Mouse (Mus musculus) neural tube, embryonic 14.5 days (tissue): Measurements from ENCODE around the gene Cd40. TPM values are rescaled to one million over a fixed set of nuclear protein-coding genes. Genes with fewer than 3 reads are reported as not detected.
A peak's percentile ranks its signal among the peaks of the same experiment; 100 is the strongest.

ENCODE experiments used
- ATAC-seq: fragments of 200-750 bp; cut with Nextera tagmentation; 2 replicates; pipeline ENCODE4 v1.8.0; 2017; ENCODE audit warnings: low read depth, mild to moderate bottlenecking, moderate TSS enrichment, moderate library complexity
- H3K27ac ChIP-seq: fragments of 300-500 bp; sonication (generic); 2 replicates; pipeline ENCODE4 v1.5.1; 2014; ENCODE audit warnings: low read depth, mild to moderate bottlenecking, control low read depth, low read length, moderate library complexity, mixed read lengths
- H3K27me3 ChIP-seq: fragments of 300-500 bp; sonication (generic); 2 replicates; pipeline ENCODE4 v1.6.1; 2014; ENCODE audit warnings: low read length; ENCODE audit not compliant: control insufficient read depth, insufficient read depth
- H3K36me3 ChIP-seq: fragments of 300-500 bp; sonication (generic); 2 replicates; pipeline ENCODE4 v1.6.1; 2014; ENCODE audit warnings: low read length, mixed read lengths; ENCODE audit not compliant: control insufficient read depth, insufficient read depth
- H3K4me1 ChIP-seq: fragments of 300-500 bp; sonication (generic); 2 replicates; pipeline ENCODE4 v1.6.1; 2014; ENCODE audit warnings: low read length; ENCODE audit not compliant: control insufficient read depth, insufficient read depth
- H3K4me2 ChIP-seq: fragments of 300-500 bp; sonication (generic); 2 replicates; pipeline ENCODE4 v1.6.1; 2014; ENCODE audit warnings: mild to moderate bottlenecking, low read depth, low read length, control low read depth
- H3K4me3 ChIP-seq: fragments of 300-500 bp; sonication (generic); 2 replicates; pipeline ENCODE4 v1.5.1; 2014; ENCODE audit warnings: low read depth, low read length, control low read depth, mixed read lengths
- H3K9ac ChIP-seq: fragments of 300-500 bp; sonication (generic); replicated peaks from 2 replicates; pipeline ENCODE4 v1.6.1; 2014; ENCODE audit warnings: low read depth, mild to moderate bottlenecking, control low read depth, low read length, mixed read lengths
- H3K9me3 ChIP-seq: fragments of 300-500 bp; sonication (generic); 2 replicates; pipeline ENCODE4 v1.6.1; 2016; ENCODE audit warnings: low read length; ENCODE audit not compliant: control insufficient read depth
- WGBS: fragments of 180-500 bp; shearing (Covaris S2); extraction: QIAGEN DNeasy Blood & Tissue Kit; methylation state at CpG from one replicate; pipeline ENCODE4 v1.1.7; 2014; 5-methylcytosine and 5-hydroxymethylcytosine counted together
- polyA plus RNA-seq: library from polyadenylated mRNA; unstranded; fragments of >200 nt; fragmentation: Nextera tagmentation; extraction: Ambion mirVana; gene quantifications from 2 replicates; pipeline ENCODE4 v1.2.1, GENCODE M21; 2014

Cd40 gene
- polyA plus RNA-seq, 1 experiment from 2014 or later, result 5.5 TPM

- 35% methylated on average over 16 of the region's 16 CpGs for WGBS
- H3K27ac ChIP-seq, result peak overlapping the region; percentile 22; the same call in 1 of the 2 replicates
- H3K4me1 ChIP-seq, result peaks cover 14% of the 10 kb centered on the region
- H3K4me2 ChIP-seq, result no peak overlapping the region; the same call in 1 of the 2 replicates
- H3K4me3 ChIP-seq, result no peak overlapping the region
- H3K36me3 ChIP-seq, result no peaks in the 10 kb centered on the region
- H3K27me3 ChIP-seq, result peaks cover 19% of the 10 kb centered on the region
- H3K9ac ChIP-seq, result no peak overlapping the region
- no peaks in the 10 kb centered on the region for H3K9me3 ChIP-seq
- ATAC-seq, result peak; percentile 28; the same call in 1 of the 2 replicates
Measured at GRCm38 (mm10) chr2:165105513-165106079, 50.2 kb downstream of the Cd40 start.

- H3K4me1 ChIP-seq, result peaks cover 14% of the 10 kb centered on the region
- H3K4me3 ChIP-seq, result no peak overlapping the region
- H3K27ac ChIP-seq, result no peak overlapping the region
- H3K36me3 ChIP-seq, result no peaks in the 10 kb centered on the region
- H3K27me3 ChIP-seq, result peaks cover 22% of the 10 kb centered on the region
- 0 out of 2 replicates have a peak overlapping the region, but pooled peaks have one; percentile 11 for H3K9ac ChIP-seq
- no peaks in the 10 kb centered on the region for H3K9me3 ChIP-seq
- no peak overlapping the region for H3K4me2 ChIP-seq
- ATAC-seq, result peak; percentile 29; the same call in 1 of the 2 replicates
- WGBS, result 15% methylated on average over 18 of the region's 18 CpGs
Measured at GRCm38 (mm10) chr2:165106585-165106984, 51.2 kb downstream of the Cd40 start.

GRCm38 (mm10) chr2:165112149-165112548, 56.7 kb downstream of the Cd40 start:
- Histone ChIP-seq H3K27ac (no peak overlapping the region), H3K9ac (no peak overlapping the region), H3K4me3 (no peak overlapping the region), H3K27me3 (peaks cover 36% of the 10 kb centered on the region), H3K4me1 (peaks cover 7% of the 10 kb centered on the region; the same call in 1 of the 2 replicates), H3K36me3 (no peaks in the 10 kb centered on the region), H3K9me3 (no peaks in the 10 kb centered on the region), H3K4me2 (no peak overlapping the region)
- under 1% methylated on average over 51 of the region's 54 CpGs for WGBS
- ATAC-seq, result peak; percentile 64

GRCm38 (mm10) chr2:165113733-165114132, 58.3 kb downstream of the Cd40 start:
- H3K4me3 ChIP-seq, result no peak overlapping the region
- H3K27ac ChIP-seq, result no peak overlapping the region
- H3K9ac ChIP-seq, result no peak overlapping the region
- H3K9me3 ChIP-seq, result no peaks in the 10 kb centered on the region
- peaks cover 7% of the 10 kb centered on the region; the same call in 1 of the 2 replicates for H3K4me1 ChIP-seq
- peaks cover 35% of the 10 kb centered on the region for H3K27me3 ChIP-seq
- no peak overlapping the region for H3K4me2 ChIP-seq
- WGBS, result 20% methylated on average over 11 of the region's 11 CpGs
- peak; percentile 36; the same call in 1 of the 2 replicates for ATAC-seq
- no peaks in the 10 kb centered on the region for H3K36me3 ChIP-seq

- H3K27me3 ChIP-seq, result no peaks in the 10 kb centered on the region
- no peak overlapping the region for H3K27ac ChIP-seq
- no peaks in the 10 kb centered on the region for H3K36me3 ChIP-seq
- no peak for ATAC-seq
- WGBS, result 50% methylated on average over 9 of the region's 9 CpGs
- H3K9me3 ChIP-seq, result no peaks in the 10 kb centered on the region
- H3K4me2 ChIP-seq, result no peak overlapping the region
- peaks cover 2% of the 10 kb centered on the region; the same call in 1 of the 2 replicates for H3K4me1 ChIP-seq
- no peak overlapping the region for H3K4me3 ChIP-seq
- H3K9ac ChIP-seq, result no peak overlapping the region
Measured at GRCm38 (mm10) chr2:165120765-165121164, 65.3 kb downstream of the Cd40 start.

- Histone ChIP-seq H3K9ac (no peak overlapping the region), H3K27me3 (0 out of 2 replicates have a peak, but pooled peaks cover 2% of the 10 kb centered on the region), H3K9me3 (no peaks in the 10 kb centered on the region), H3K36me3 (no peaks in the 10 kb centered on the region), H3K4me2 (no peak overlapping the region), H3K27ac (no peak overlapping the region), H3K4me1 (peaks cover 2% of the 10 kb centered on the region; the same call in 1 of the 2 replicates), H3K4me3 (no peak overlapping the region)
- WGBS, result 34% methylated on average over 10 of the region's 10 CpGs
- ATAC-seq, result no peak; the same call in 1 of the 2 replicates
Measured at GRCm38 (mm10) chr2:165121206-165121840, 65.9 kb downstream of the Cd40 start.

Other genes with a start within 250 kb of the Cd40 start
- gene Zswim1, start 232.9 kb upstream of the Cd40 start, polyA plus RNA-seq, result 28.1 and 29.3 TPM in 2 replicates
- gene Spata25, start 227.1 kb upstream of the Cd40 start, polyA plus RNA-seq, result 0.27 TPM in 1 of 2 replicates, not detected in the other
- gene Ctsa, start 222.8 kb upstream of the Cd40 start, polyA plus RNA-seq, result 81.2 and 102 TPM in 2 replicates
- gene Neurl2, start 222.2 kb upstream of the Cd40 start, polyA plus RNA-seq, result 5.8 and 7.2 TPM in 2 replicates
- 59.0 and 136 TPM in 2 replicates for gene Pltp, start 197.9 kb upstream of the Cd40 start, polyA plus RNA-seq
- gene Pcif1, start 176.3 kb upstream of the Cd40 start, polyA plus RNA-seq, result 78.0 and 82.1 TPM in 2 replicates
- gene Zfp335, start 143.9 kb upstream of the Cd40 start, polyA plus RNA-seq, result 14.3 and 14.5 TPM in 2 replicates
- 13.8 and 22.2 TPM in 2 replicates for gene Mmp9, start 114.8 kb upstream of the Cd40 start, polyA plus RNA-seq
- 51.5 and 68.8 TPM in 2 replicates for gene Slc12a5, start 94.8 kb upstream of the Cd40 start, polyA plus RNA-seq
- 79.5 and 98.9 TPM in 2 replicates for gene Ncoa5, start 20.8 kb upstream of the Cd40 start, polyA plus RNA-seq
- not detected in 2 replicates for gene 1700025C18Rik, start 35.1 kb downstream of the Cd40 start, polyA plus RNA-seq
- gene Cdh22, start 179.2 kb downstream of the Cd40 start, polyA plus RNA-seq, result 9.0 and 10.5 TPM in 2 replicates
- gene Slc35c2, start 232.2 kb downstream of the Cd40 start, polyA plus RNA-seq, result 54.1 and 59.0 TPM in 2 replicates